Mouse (Mus musculus): ENCODE results near the gene Tmem205. TPM values are rescaled to one million over a fixed set of nuclear protein-coding genes. Genes with fewer than 3 reads are reported as not detected.

The Tmem205 gene
- polyA plus RNA-seq, 1 experiment from 2014 or later: 49.6 TPM

GRCm38 (mm10) chr9:21916851-21917492, 10.4 kb downstream of the Tmem205 start:
- WGBS: 72% methylated on average over 3 of the region's 3 CpGs
- H3K9ac ChIP-seq (replicated peaks; ENCODE audit: low read depth, low read length): peak overlapping the region; percentile 66; the same call in 1 of the 2 replicates

GRCm38 (mm10) chr9:21909474-21910223, 17.7 kb downstream of the Tmem205 start:
- no peaks in the 10 kb centered on the region for H3K4me1 ChIP-seq (ENCODE audit: control insufficient read depth, insufficient read depth, low read length)
- H3K27me3 ChIP-seq (ENCODE audit: control insufficient read depth, insufficient read depth, low read length): no peaks in the 10 kb centered on the region
- H3K9me3 ChIP-seq (ENCODE audit: control insufficient read depth, low read length): no peaks in the 10 kb centered on the region
- WGBS: 85% methylated on average over 10 of the region's 10 CpGs
- no peak overlapping the region for H3K27ac ChIP-seq (ENCODE audit: low read depth, low read length)
- no peaks in the 10 kb centered on the region for H3K36me3 ChIP-seq (ENCODE audit: control insufficient read depth, insufficient read depth, low read length)
- no peak overlapping the region for H3K4me3 ChIP-seq (ENCODE audit: low read depth, low read length)
- no peak overlapping the region for H3K9ac ChIP-seq (replicated peaks; ENCODE audit: low read depth, low read length)
- no peak for ATAC-seq (ENCODE audit: low read depth)
- no peak overlapping the region for H3K4me2 ChIP-seq (ENCODE audit: low read depth, low read length)

More at GRCm38 (mm10) chr9:21916851-21917492, 10.4 kb downstream of the Tmem205 start:
- no peaks in the 10 kb centered on the region for H3K36me3 ChIP-seq (ENCODE audit: control insufficient read depth, insufficient read depth, low read length)
- peak overlapping the region; percentile 64 for H3K4me3 ChIP-seq (ENCODE audit: low read depth, low read length)
- H3K27ac ChIP-seq (ENCODE audit: low read depth, low read length): no peak overlapping the region
- peak overlapping the region; percentile 73 for H3K4me2 ChIP-seq (ENCODE audit: low read depth, low read length)
- no peaks in the 10 kb centered on the region for H3K4me1 ChIP-seq (ENCODE audit: control insufficient read depth, insufficient read depth, low read length)
- ATAC-seq (ENCODE audit: low read depth): 0 out of 2 replicates have a peak, but pooled peaks have one; percentile 0
- H3K27me3 ChIP-seq (ENCODE audit: control insufficient read depth, insufficient read depth, low read length): no peaks in the 10 kb centered on the region
- H3K9me3 ChIP-seq (ENCODE audit: control insufficient read depth, low read length): no peaks in the 10 kb centered on the region

- Histone ChIP-seq H3K27ac (ENCODE audit: low read depth, low read length) (no peak overlapping the region), H3K4me2 (ENCODE audit: low read depth, low read length) (no peak overlapping the region), H3K36me3 (ENCODE audit: control insufficient read depth, insufficient read depth, low read length) (no peaks in the 10 kb centered on the region), H3K9me3 (ENCODE audit: control insufficient read depth, low read length) (no peaks in the 10 kb centered on the region), H3K4me3 (ENCODE audit: low read depth, low read length) (no peak overlapping the region), H3K9ac (replicated peaks; ENCODE audit: low read depth, low read length) (no peak overlapping the region), H3K27me3 (ENCODE audit: control insufficient read depth, insufficient read depth, low read length) (no peaks in the 10 kb centered on the region), H3K4me1 (ENCODE audit: control insufficient read depth, insufficient read depth, low read length) (no peaks in the 10 kb centered on the region)
- ATAC-seq (ENCODE audit: low read depth): no peak
- WGBS: 78% methylated on average over 11 of the region's 11 CpGs
Observed at GRCm38 (mm10) chr9:21908216-21908615, 19.1 kb downstream of the Tmem205 start.

GRCm38 (mm10) chr9:21904031-21904430, 23.3 kb downstream of the Tmem205 start:
- ATAC-seq (ENCODE audit: low read depth): no peak
- Histone ChIP-seq H3K4me1 (ENCODE audit: control insufficient read depth, insufficient read depth, low read length) (no peaks in the 10 kb centered on the region), H3K9ac (replicated peaks; ENCODE audit: low read depth, low read length) (no peak overlapping the region), H3K4me2 (ENCODE audit: low read depth, low read length) (no peak overlapping the region), H3K27me3 (ENCODE audit: control insufficient read depth, insufficient read depth, low read length) (no peaks in the 10 kb centered on the region), H3K9me3 (ENCODE audit: control insufficient read depth, low read length) (no peaks in the 10 kb centered on the region), H3K27ac (ENCODE audit: low read depth, low read length) (no peak overlapping the region), H3K36me3 (ENCODE audit: control insufficient read depth, insufficient read depth, low read length) (no peaks in the 10 kb centered on the region), H3K4me3 (ENCODE audit: low read depth, low read length) (no peak overlapping the region)
- WGBS: 92% methylated on average over 4 of the region's 4 CpGs

- Histone ChIP-seq H3K4me3 (ENCODE audit: low read depth, low read length) (peak overlapping the region; percentile 37), H3K4me1 (ENCODE audit: control insufficient read depth, insufficient read depth, low read length) (no peaks in the 10 kb centered on the region), H3K27ac (ENCODE audit: low read depth, low read length) (no peak overlapping the region), H3K4me2 (ENCODE audit: low read depth, low read length) (peak overlapping the region; percentile 55), H3K27me3 (ENCODE audit: control insufficient read depth, insufficient read depth, low read length) (no peaks in the 10 kb centered on the region), H3K9ac (replicated peaks; ENCODE audit: low read depth, low read length) (peak overlapping the region; percentile 29; the same call in 1 of the 2 replicates), H3K9me3 (ENCODE audit: control insufficient read depth, low read length) (no peaks in the 10 kb centered on the region), H3K36me3 (ENCODE audit: control insufficient read depth, insufficient read depth, low read length) (no peaks in the 10 kb centered on the region)
- WGBS: 13% methylated on average over 10 of the region's 10 CpGs
- ATAC-seq (ENCODE audit: low read depth): peak; percentile 91
Observed at GRCm38 (mm10) chr9:21901223-21901820, 26.0 kb downstream of the Tmem205 start.

GRCm38 (mm10) chr9:21889229-21889628, 38.1 kb downstream of the Tmem205 start:
- ATAC-seq (ENCODE audit: low read depth): no peak

GRCm38 (mm10) chr9:21876601-21877000, 50.8 kb downstream of the Tmem205 start:
- Histone ChIP-seq H3K4me2 (ENCODE audit: low read depth, low read length) (no peak overlapping the region), H3K9me3 (ENCODE audit: control insufficient read depth, low read length) (no peaks in the 10 kb centered on the region), H3K36me3 (ENCODE audit: control insufficient read depth, insufficient read depth, low read length) (no peaks in the 10 kb centered on the region), H3K27me3 (ENCODE audit: control insufficient read depth, insufficient read depth, low read length) (no peaks in the 10 kb centered on the region), H3K9ac (replicated peaks; ENCODE audit: low read depth, low read length) (no peak overlapping the region), H3K4me3 (ENCODE audit: low read depth, low read length) (no peak overlapping the region), H3K27ac (ENCODE audit: low read depth, low read length) (no peak overlapping the region), H3K4me1 (ENCODE audit: control insufficient read depth, insufficient read depth, low read length) (no peaks in the 10 kb centered on the region)
- 58% methylated on average over 3 of the region's 3 CpGs for WGBS
- no peak for ATAC-seq (ENCODE audit: low read depth)

More at GRCm38 (mm10) chr9:21889229-21889628, 38.1 kb downstream of the Tmem205 start:
- Histone ChIP-seq H3K4me2 (ENCODE audit: low read depth, low read length) (no peak overlapping the region), H3K27me3 (ENCODE audit: control insufficient read depth, insufficient read depth, low read length) (no peaks in the 10 kb centered on the region), H3K9me3 (ENCODE audit: control insufficient read depth, low read length) (no peaks in the 10 kb centered on the region), H3K4me1 (ENCODE audit: control insufficient read depth, insufficient read depth, low read length) (no peaks in the 10 kb centered on the region), H3K27ac (ENCODE audit: low read depth, low read length) (no peak overlapping the region), H3K9ac (replicated peaks; ENCODE audit: low read depth, low read length) (no peak overlapping the region), H3K4me3 (ENCODE audit: low read depth, low read length) (no peak overlapping the region), H3K36me3 (ENCODE audit: control insufficient read depth, insufficient read depth, low read length) (no peaks in the 10 kb centered on the region)
- 66% methylated on average over 3 of the region's 3 CpGs for WGBS

- ATAC-seq (ENCODE audit: low read depth): no peak
- no peaks in the 10 kb centered on the region for H3K36me3 ChIP-seq (ENCODE audit: control insufficient read depth, insufficient read depth, low read length)
- no peaks in the 10 kb centered on the region for H3K27me3 ChIP-seq (ENCODE audit: control insufficient read depth, insufficient read depth, low read length)
- H3K9me3 ChIP-seq (ENCODE audit: control insufficient read depth, low read length): no peaks in the 10 kb centered on the region
- no peak overlapping the region for H3K4me3 ChIP-seq (ENCODE audit: low read depth, low read length)
- no peaks in the 10 kb centered on the region for H3K4me1 ChIP-seq (ENCODE audit: control insufficient read depth, insufficient read depth, low read length)
- no peak overlapping the region for H3K9ac ChIP-seq (replicated peaks; ENCODE audit: low read depth, low read length)
- H3K27ac ChIP-seq (ENCODE audit: low read depth, low read length): no peak overlapping the region
- no peak overlapping the region for H3K4me2 ChIP-seq (ENCODE audit: low read depth, low read length)
- WGBS: 69% methylated on average over 4 of the region's 4 CpGs
Observed at GRCm38 (mm10) chr9:21872204-21872603, 55.2 kb downstream of the Tmem205 start.

Data from neural tube, embryonic 14.5 days (tissue).